Mouse (Mus musculus): ENCODE measurements around the gene Ddr2. TPM values are rescaled to one million over a fixed set of nuclear protein-coding genes. Genes with fewer than 3 reads are reported as not detected.

Gene Ddr2
- polyA plus RNA-seq, 1 experiment from 2014 or later: 0.91 TPM

- Histone ChIP-seq H3K27me3 (ENCODE audit: control insufficient read depth, insufficient read depth, low read length) (no peaks in the 10 kb centered on the region), H3K4me2 (ENCODE audit: low read depth, low read length) (no peak overlapping the region), H3K9me3 (ENCODE audit: control insufficient read depth, low read length) (no peaks in the 10 kb centered on the region), H3K36me3 (ENCODE audit: control insufficient read depth, insufficient read depth, low read length) (no peaks in the 10 kb centered on the region), H3K4me1 (ENCODE audit: control insufficient read depth, insufficient read depth, low read length) (no peaks in the 10 kb centered on the region), H3K27ac (ENCODE audit: low read depth, low read length) (no peak overlapping the region), H3K9ac (replicated peaks; ENCODE audit: low read depth, low read length) (no peak overlapping the region), H3K4me3 (ENCODE audit: low read depth, low read length) (no peak overlapping the region)
- ATAC-seq (ENCODE audit: low read depth): no peak
- 95% methylated on average over 3 of the region's 3 CpGs for WGBS
Observed at GRCm38 (mm10) chr1:170035575-170035974, 75.0 kb downstream of the Ddr2 start.

GRCm38 (mm10) chr1:170034961-170035360 lies 75.6 kb downstream of the Ddr2 start:
- H3K27ac ChIP-seq (ENCODE audit: low read depth, low read length): no peak overlapping the region
- H3K4me2 ChIP-seq (ENCODE audit: low read depth, low read length): no peak overlapping the region
- no peaks in the 10 kb centered on the region for H3K27me3 ChIP-seq (ENCODE audit: control insufficient read depth, insufficient read depth, low read length)
- ATAC-seq (ENCODE audit: low read depth): no peak
- no peaks in the 10 kb centered on the region for H3K36me3 ChIP-seq (ENCODE audit: control insufficient read depth, insufficient read depth, low read length)
- H3K9ac ChIP-seq (replicated peaks; ENCODE audit: low read depth, low read length): no peak overlapping the region
- no peaks in the 10 kb centered on the region for H3K9me3 ChIP-seq (ENCODE audit: control insufficient read depth, low read length)
- no peaks in the 10 kb centered on the region for H3K4me1 ChIP-seq (ENCODE audit: control insufficient read depth, insufficient read depth, low read length)
- 94% methylated on average over 4 of the region's 4 CpGs for WGBS
- no peak overlapping the region for H3K4me3 ChIP-seq (ENCODE audit: low read depth, low read length)

- Histone ChIP-seq H3K36me3 (ENCODE audit: control insufficient read depth, insufficient read depth, low read length) (no peaks in the 10 kb centered on the region), H3K4me2 (ENCODE audit: low read depth, low read length) (no peak overlapping the region), H3K27ac (ENCODE audit: low read depth, low read length) (no peak overlapping the region), H3K4me3 (ENCODE audit: low read depth, low read length) (no peak overlapping the region), H3K9ac (replicated peaks; ENCODE audit: low read depth, low read length) (no peak overlapping the region), H3K27me3 (ENCODE audit: control insufficient read depth, insufficient read depth, low read length) (no peaks in the 10 kb centered on the region), H3K9me3 (ENCODE audit: control insufficient read depth, low read length) (no peaks in the 10 kb centered on the region), H3K4me1 (ENCODE audit: control insufficient read depth, insufficient read depth, low read length) (no peaks in the 10 kb centered on the region)
- WGBS: 84% methylated on average over 3 of the region's 3 CpGs
- ATAC-seq (ENCODE audit: low read depth): no peak
Observed at GRCm38 (mm10) chr1:170031656-170032055, 78.9 kb downstream of the Ddr2 start.

- H3K4me1 ChIP-seq (ENCODE audit: control insufficient read depth, insufficient read depth, low read length): no peaks in the 10 kb centered on the region
- H3K9ac ChIP-seq (replicated peaks; ENCODE audit: low read depth, low read length): no peak overlapping the region
- ATAC-seq (ENCODE audit: low read depth): no peak
- no peaks in the 10 kb centered on the region for H3K36me3 ChIP-seq (ENCODE audit: control insufficient read depth, insufficient read depth, low read length)
- 95% methylated on average over 3 of the region's 3 CpGs for WGBS
- H3K9me3 ChIP-seq (ENCODE audit: control insufficient read depth, low read length): no peaks in the 10 kb centered on the region
- no peaks in the 10 kb centered on the region for H3K27me3 ChIP-seq (ENCODE audit: control insufficient read depth, insufficient read depth, low read length)
- H3K27ac ChIP-seq (ENCODE audit: low read depth, low read length): no peak overlapping the region
- no peak overlapping the region for H3K4me2 ChIP-seq (ENCODE audit: low read depth, low read length)
- H3K4me3 ChIP-seq (ENCODE audit: low read depth, low read length): no peak overlapping the region
Observed at GRCm38 (mm10) chr1:170014784-170015183, 95.8 kb downstream of the Ddr2 start.

- WGBS: 95% methylated on average over 15 of the region's 15 CpGs
- no peak for ATAC-seq (ENCODE audit: low read depth)
- H3K9me3 ChIP-seq (ENCODE audit: control insufficient read depth, low read length): no peaks in the 10 kb centered on the region
Observed at GRCm38 (mm10) chr1:170010716-170011505, 99.7 kb downstream of the Ddr2 start.

GRCm38 (mm10) chr1:170009296-170009695 lies 101.3 kb downstream of the Ddr2 start:
- Histone ChIP-seq H3K9me3 (ENCODE audit: control insufficient read depth, low read length) (no peaks in the 10 kb centered on the region), H3K9ac (replicated peaks; ENCODE audit: low read depth, low read length) (no peak overlapping the region), H3K27me3 (ENCODE audit: control insufficient read depth, insufficient read depth, low read length) (no peaks in the 10 kb centered on the region), H3K4me1 (ENCODE audit: control insufficient read depth, insufficient read depth, low read length) (no peaks in the 10 kb centered on the region), H3K27ac (ENCODE audit: low read depth, low read length) (no peak overlapping the region), H3K4me2 (ENCODE audit: low read depth, low read length) (no peak overlapping the region), H3K36me3 (ENCODE audit: control insufficient read depth, insufficient read depth, low read length) (no peaks in the 10 kb centered on the region), H3K4me3 (ENCODE audit: low read depth, low read length) (no peak overlapping the region)
- 94% methylated on average over 1 of the region's 1 CpGs for WGBS
- ATAC-seq (ENCODE audit: low read depth): no peak

More at GRCm38 (mm10) chr1:170010716-170011505, 99.7 kb downstream of the Ddr2 start:
- no peak overlapping the region for H3K9ac ChIP-seq (replicated peaks; ENCODE audit: low read depth, low read length)
- H3K4me3 ChIP-seq (ENCODE audit: low read depth, low read length): no peak overlapping the region
- H3K36me3 ChIP-seq (ENCODE audit: control insufficient read depth, insufficient read depth, low read length): no peaks in the 10 kb centered on the region
- H3K4me2 ChIP-seq (ENCODE audit: low read depth, low read length): no peak overlapping the region
- H3K4me1 ChIP-seq (ENCODE audit: control insufficient read depth, insufficient read depth, low read length): no peaks in the 10 kb centered on the region
- no peaks in the 10 kb centered on the region for H3K27me3 ChIP-seq (ENCODE audit: control insufficient read depth, insufficient read depth, low read length)
- H3K27ac ChIP-seq (ENCODE audit: low read depth, low read length): no peak overlapping the region

- no peak overlapping the region for H3K4me3 ChIP-seq (ENCODE audit: low read depth, low read length)
- H3K9ac ChIP-seq (replicated peaks; ENCODE audit: low read depth, low read length): no peak overlapping the region
- no peak overlapping the region for H3K27ac ChIP-seq (ENCODE audit: low read depth, low read length)
- no peaks in the 10 kb centered on the region for H3K4me1 ChIP-seq (ENCODE audit: control insufficient read depth, insufficient read depth, low read length)
- no peaks in the 10 kb centered on the region for H3K36me3 ChIP-seq (ENCODE audit: control insufficient read depth, insufficient read depth, low read length)
- H3K27me3 ChIP-seq (ENCODE audit: control insufficient read depth, insufficient read depth, low read length): no peaks in the 10 kb centered on the region
- H3K4me2 ChIP-seq (ENCODE audit: low read depth, low read length): no peak overlapping the region
- H3K9me3 ChIP-seq (ENCODE audit: control insufficient read depth, low read length): no peaks in the 10 kb centered on the region
- ATAC-seq (ENCODE audit: low read depth): no peak
- 73% methylated on average over 13 of the region's 13 CpGs for WGBS
Observed at GRCm38 (mm10) chr1:170008432-170009220, 101.9 kb downstream of the Ddr2 start.

- Histone ChIP-seq H3K27ac (ENCODE audit: low read depth, low read length) (no peak overlapping the region), H3K4me2 (ENCODE audit: low read depth, low read length) (no peak overlapping the region), H3K36me3 (ENCODE audit: control insufficient read depth, insufficient read depth, low read length) (no peaks in the 10 kb centered on the region), H3K4me1 (ENCODE audit: control insufficient read depth, insufficient read depth, low read length) (no peaks in the 10 kb centered on the region), H3K9ac (replicated peaks; ENCODE audit: low read depth, low read length) (no peak overlapping the region), H3K9me3 (ENCODE audit: control insufficient read depth, low read length) (no peaks in the 10 kb centered on the region), H3K27me3 (ENCODE audit: control insufficient read depth, insufficient read depth, low read length) (no peaks in the 10 kb centered on the region), H3K4me3 (ENCODE audit: low read depth, low read length) (no peak overlapping the region)
- ATAC-seq (ENCODE audit: low read depth): no peak
- WGBS: 79% methylated on average over 5 of the region's 5 CpGs
Observed at GRCm38 (mm10) chr1:170006516-170006915, 104.0 kb downstream of the Ddr2 start.

GRCm38 (mm10) chr1:170005297-170005696 lies 105.3 kb downstream of the Ddr2 start:
- no peaks in the 10 kb centered on the region for H3K9me3 ChIP-seq (ENCODE audit: control insufficient read depth, low read length)
- H3K9ac ChIP-seq (replicated peaks; ENCODE audit: low read depth, low read length): no peak overlapping the region
- WGBS: 78% methylated on average over 3 of the region's 3 CpGs
- no peak for ATAC-seq (ENCODE audit: low read depth)
- H3K4me3 ChIP-seq (ENCODE audit: low read depth, low read length): no peak overlapping the region
- H3K27me3 ChIP-seq (ENCODE audit: control insufficient read depth, insufficient read depth, low read length): no peaks in the 10 kb centered on the region
- H3K4me2 ChIP-seq (ENCODE audit: low read depth, low read length): no peak overlapping the region
- H3K4me1 ChIP-seq (ENCODE audit: control insufficient read depth, insufficient read depth, low read length): no peaks in the 10 kb centered on the region
- H3K36me3 ChIP-seq (ENCODE audit: control insufficient read depth, insufficient read depth, low read length): no peaks in the 10 kb centered on the region
- H3K27ac ChIP-seq (ENCODE audit: low read depth, low read length): no peak overlapping the region
